Mouse (Mus musculus) brown adipose tissue, adult 24 weeks (tissue): Measurements from ENCODE around the gene Rab31. TPM values are rescaled to one million over a fixed set of nuclear protein-coding genes. Genes with fewer than 3 reads are reported as not detected.

Source experiments
- H3K27ac ChIP-seq: fragments of 200-500 bp; replicated peaks from 2 replicates; pipeline ENCODE4 v1.5.1; 2012; ENCODE audit warnings: low read depth, mild to moderate bottlenecking, low read length
- H3K4me1 ChIP-seq: fragments of 200-500 bp; 2 replicates; pipeline ENCODE4 v1.6.1; 2012; ENCODE audit warnings: low read length, mixed read lengths; ENCODE audit not compliant: control insufficient read depth, insufficient read depth, insufficient read length
- H3K4me3 ChIP-seq: fragments of 200-500 bp; 2 replicates; pipeline ENCODE4 v1.5.1; 2012; ENCODE audit warnings: low read depth, mild to moderate bottlenecking, low read length, moderate library complexity; ENCODE audit not compliant: insufficient read depth
- polyA plus RNA-seq: library from polyadenylated mRNA; stranded (reverse); fragments of >200 nt; gene quantifications from 2 replicates; pipeline ENCODE4 v1.2.4, GENCODE M21; 2012; ENCODE audit not compliant: missing spikeins, insufficient read depth, insufficient read length

The Rab31 gene
- polyA plus RNA-seq, 1 experiment = 3.9 TPM

- Histone ChIP-seq H3K4me3 (no peak overlapping the region), H3K4me1 (peaks cover 32% of the 10 kb centered on the region), H3K27ac (no peak overlapping the region)
Observed at GRCm38 (mm10) chr17:65608312-65608687, 164.3 kb downstream of the Rab31 start.

- H3K4me3 ChIP-seq = no peak overlapping the region
- H3K27ac ChIP-seq = no peak overlapping the region
- peaks cover 32% of the 10 kb centered on the region for H3K4me1 ChIP-seq
Observed at GRCm38 (mm10) chr17:65607574-65608311, 164.8 kb downstream of the Rab31 start.

GRCm38 (mm10) chr17:65606014-65606413 is 166.5 kb downstream of the Rab31 start:
- H3K4me1 ChIP-seq = peaks cover 31% of the 10 kb centered on the region
- no peak overlapping the region for H3K27ac ChIP-seq
- H3K4me3 ChIP-seq = no peak overlapping the region

- peaks cover 29% of the 10 kb centered on the region for H3K4me1 ChIP-seq
- H3K4me3 ChIP-seq = no peak overlapping the region
- no peak overlapping the region for H3K27ac ChIP-seq
Observed at GRCm38 (mm10) chr17:65604892-65605291, 167.7 kb downstream of the Rab31 start.

GRCm38 (mm10) chr17:65604315-65604714 is 168.2 kb downstream of the Rab31 start:
- Histone ChIP-seq H3K4me1 (peaks cover 26% of the 10 kb centered on the region), H3K4me3 (no peak overlapping the region), H3K27ac (no peak overlapping the region)

Other genes with a start within 250 kb of the Rab31 start
- not detected in 2 replicates for gene Tmem232, start 232.0 kb downstream of the Rab31 start, polyA plus RNA-seq
- 81.7 and 128 TPM in 2 replicates for gene Vapa, start 159.2 kb downstream of the Rab31 start, polyA plus RNA-seq
- not detected in 2 replicates for gene Txndc2, start 130.6 kb downstream of the Rab31 start, polyA plus RNA-seq
- gene Ppp4r1, start 9.8 kb upstream of the Rab31 start, polyA plus RNA-seq = 13.9 and 14.4 TPM in 2 replicates
- gene Ralbp1, start 113.0 kb upstream of the Rab31 start, polyA plus RNA-seq = 21.4 and 21.8 TPM in 2 replicates
- 21.0 and 29.1 TPM in 2 replicates for gene Twsg1, start 178.5 kb upstream of the Rab31 start, polyA plus RNA-seq